Mouse (Mus musculus): Measurements from ENCODE around the gene Abhd6.

The Abhd6 gene

GRCm38 (mm10) chr14:8029752-8030151 is 27.1 kb downstream of the Abhd6 start:
- DNase-seq (ENCODE audit: low spot score in 2 of 2): no peak

- DNase-seq (ENCODE audit: low spot score in 2 of 2): no peak
Measured at GRCm38 (mm10) chr14:8030535-8030934, 27.8 kb downstream of the Abhd6 start.

GRCm38 (mm10) chr14:8032087-8032944 is 29.6 kb downstream of the Abhd6 start:
- no peak for DNase-seq (ENCODE audit: low spot score in 2 of 2)

GRCm38 (mm10) chr14:8034561-8034960 is 31.9 kb downstream of the Abhd6 start:
- DNase-seq (ENCODE audit: low spot score in 2 of 2): no peak

GRCm38 (mm10) chr14:8035951-8036350 is 33.2 kb downstream of the Abhd6 start:
- no peak for DNase-seq (ENCODE audit: low spot score in 2 of 2)

- DNase-seq (ENCODE audit: low spot score in 2 of 2): no peak
Measured at GRCm38 (mm10) chr14:8036406-8036805, 33.7 kb downstream of the Abhd6 start.

- no peak for DNase-seq (ENCODE audit: low spot score in 2 of 2)
Measured at GRCm38 (mm10) chr14:8038150-8038549, 35.4 kb downstream of the Abhd6 start.

GRCm38 (mm10) chr14:8038791-8039448 is 36.2 kb downstream of the Abhd6 start:
- peak in 1 of 2 experiments; percentile 71 for DNase-seq (ENCODE audit: low spot score in 2 of 2)

GRCm38 (mm10) chr14:8040179-8040578 is 37.5 kb downstream of the Abhd6 start:
- DNase-seq (ENCODE audit: low spot score in 2 of 2): no peak

- DNase-seq (ENCODE audit: low spot score in 2 of 2): no peak
Measured at GRCm38 (mm10) chr14:8040911-8041678, 38.4 kb downstream of the Abhd6 start.

GRCm38 (mm10) chr14:8042120-8042519 is 39.4 kb downstream of the Abhd6 start:
- no peak for DNase-seq (ENCODE audit: low spot score in 2 of 2)

- DNase-seq (ENCODE audit: low spot score in 2 of 2): no peak
Measured at GRCm38 (mm10) chr14:8042577-8042976, 39.9 kb downstream of the Abhd6 start.

GRCm38 (mm10) chr14:8044330-8044729 is 41.6 kb downstream of the Abhd6 start:
- no peak for DNase-seq (ENCODE audit: low spot score in 2 of 2)

GRCm38 (mm10) chr14:8044786-8045185 is 42.1 kb downstream of the Abhd6 start:
- DNase-seq (ENCODE audit: low spot score in 2 of 2): no peak

- DNase-seq (ENCODE audit: low spot score in 2 of 2): no peak
Measured at GRCm38 (mm10) chr14:8045187-8045846, 42.6 kb downstream of the Abhd6 start.

- no peak for DNase-seq (ENCODE audit: low spot score in 2 of 2)
Measured at GRCm38 (mm10) chr14:8046839-8047238, 44.1 kb downstream of the Abhd6 start.

GRCm38 (mm10) chr14:8049334-8049733 is 46.6 kb downstream of the Abhd6 start:
- DNase-seq (ENCODE audit: low spot score in 2 of 2): no peak

GRCm38 (mm10) chr14:8051869-8052268 is 49.2 kb downstream of the Abhd6 start:
- no peak for DNase-seq (ENCODE audit: low spot score in 2 of 2)

- DNase-seq (ENCODE audit: low spot score in 2 of 2): no peak
Measured at GRCm38 (mm10) chr14:8052661-8053060, 50.0 kb downstream of the Abhd6 start.

GRCm38 (mm10) chr14:8054310-8055102 is 51.8 kb downstream of the Abhd6 start:
- no peak for DNase-seq (ENCODE audit: low spot score in 2 of 2)

- no peak for DNase-seq (ENCODE audit: low spot score in 2 of 2)
Measured at GRCm38 (mm10) chr14:8056076-8056475, 53.4 kb downstream of the Abhd6 start.
